10 mouse cellular contexts compared by ENCODE assay signal in genomic region chr7:98141206-98141605, GRCm38 (mm10). TPM values are rescaled to one million over a fixed set of nuclear protein-coding genes. Genes with fewer than 3 reads are reported as not detected.
DNase-seq lines count a peak whose midpoint lies in the region; ATAC-seq and TF ChIP-seq lines count a peak whose summit lies in the region.
"Had no signal": no experiment of that assay in that cellular context is flagged by ENCODE, and none has a peak within 500 bp of the region (broad histone marks: within the 10 kb centered on the region; RNA-seq: fewer than 3 reads in every experiment).

No protein-coding gene starts in this region.

- peak; percentile 63 for DNase-seq in embryonic facial prominence, embryonic 11.5 days (ENCODE audit: low spot score)
- DNase-seq in frontal cortex, postnatal 10 days (ENCODE audit: low spot score in 2 of 2), result no peak
- no peak for DNase-seq in cerebellum, adult 11-12 months

- peaks cover 52% of the 10 kb centered on the region for H3K4me1 ChIP-seq in heart, embryonic 12.5 days (replicated peaks)
- peaks cover 27% of the 10 kb centered on the region for H3K4me1 ChIP-seq in heart, embryonic 11.5 days (ENCODE audit: control insufficient read depth, insufficient read depth, low read length)
- H3K4me1 ChIP-seq in E14TG2a.4 (replicated peaks; ENCODE audit: low read depth, low read length), result peaks cover 40% of the 10 kb centered on the region
- H3K4me1 ChIP-seq in embryonic facial prominence, embryonic 11.5 days (ENCODE audit: control insufficient read depth, insufficient read depth, low read length), result no peaks in the 10 kb centered on the region
- H3K4me1 ChIP-seq in liver, embryonic 16.5 days (ENCODE audit: control insufficient read depth, low read depth, low read length), result peaks cover 14% of the 10 kb centered on the region

- no peaks in the 10 kb centered on the region for H3K9me3 ChIP-seq in heart, embryonic 12.5 days (replicated peaks)
- no peaks in the 10 kb centered on the region for H3K9me3 ChIP-seq in heart, embryonic 11.5 days (replicated peaks; ENCODE audit: control insufficient read depth, low read length)
- H3K9me3 ChIP-seq in E14TG2a.4 (ENCODE audit: low read length), result no peaks in the 10 kb centered on the region
- H3K9me3 ChIP-seq in embryonic facial prominence, embryonic 11.5 days (replicated peaks; ENCODE audit: control insufficient read depth, low read length), result no peaks in the 10 kb centered on the region
- H3K9me3 ChIP-seq in liver, embryonic 16.5 days (replicated peaks; ENCODE audit: control insufficient read depth, low read length), result no peaks in the 10 kb centered on the region
- H3K9me3 ChIP-seq: heart, embryonic 15.5 days had no signal

- WGBS in heart, embryonic 12.5 days, result 60% methylated on average over 3 of the region's 3 CpGs
- WGBS in heart, embryonic 11.5 days (ENCODE audit: insufficient replicate concordance), result 67% methylated on average over 3 of the region's 3 CpGs
- WGBS in embryonic facial prominence, embryonic 11.5 days, result 53% methylated on average over 3 of the region's 3 CpGs
- 82% methylated on average over 3 of the region's 3 CpGs for WGBS in liver, embryonic 16.5 days (ENCODE audit: insufficient replicate concordance)

- H3K9ac ChIP-seq in heart, embryonic 12.5 days, result no peak overlapping the region
- H3K9ac ChIP-seq in heart, embryonic 11.5 days (ENCODE audit: low read depth, low read length), result no peak overlapping the region
- H3K9ac ChIP-seq in embryonic facial prominence, embryonic 11.5 days (replicated peaks; ENCODE audit: low read length), result no peak overlapping the region
- no peak overlapping the region for H3K9ac ChIP-seq in liver, embryonic 16.5 days (ENCODE audit: low read depth, low read length)
- H3K9ac ChIP-seq: heart, embryonic 15.5 days had no signal

- H3K4me3 ChIP-seq in heart, embryonic 12.5 days, result no peak overlapping the region
- no peak overlapping the region for H3K4me3 ChIP-seq in heart, embryonic 11.5 days (ENCODE audit: low read depth, low read length)
- H3K4me3 ChIP-seq in E14TG2a.4 (replicated peaks; ENCODE audit: low read length), result no peak overlapping the region
- H3K4me3 ChIP-seq in embryonic facial prominence, embryonic 11.5 days (ENCODE audit: low read depth, low read length), result no peak overlapping the region
- H3K4me3 ChIP-seq in liver, embryonic 16.5 days (ENCODE audit: low read depth, low read length), result no peak overlapping the region
- H3K4me3 ChIP-seq: heart, embryonic 15.5 days; myocyte had no signal

- H3K4me2 ChIP-seq in heart, embryonic 12.5 days, result no peak overlapping the region
- H3K4me2 ChIP-seq in heart, embryonic 11.5 days, result no peak overlapping the region
- no peak overlapping the region for H3K4me2 ChIP-seq in embryonic facial prominence, embryonic 11.5 days (ENCODE audit: low read depth, low read length)
- no peak overlapping the region for H3K4me2 ChIP-seq in liver, embryonic 16.5 days (ENCODE audit: low read depth, low read length)
- H3K4me2 ChIP-seq: heart, embryonic 15.5 days had no signal

- peak; percentile 25; the same call in 1 of the 2 replicates for ATAC-seq in heart, embryonic 12.5 days (ENCODE audit: insufficient number of reproducible peaks, low FRiP score)
- ATAC-seq in heart, embryonic 11.5 days (replicated peaks; ENCODE audit: insufficient number of reproducible peaks, low FRiP score, low TSS enrichment), result no peak
- no peak for ATAC-seq in embryonic facial prominence, embryonic 11.5 days (replicated peaks; ENCODE audit: insufficient number of reproducible peaks, low FRiP score, low TSS enrichment, low read depth)
- ATAC-seq in liver, embryonic 16.5 days (ENCODE audit: low read depth), result peak; percentile 35; the same call in 1 of the 2 replicates
- no peak for ATAC-seq in inflammation-experienced regulatory T-cells, adult 6 months

- H3K36me3 ChIP-seq in heart, embryonic 12.5 days, result no peaks in the 10 kb centered on the region
- H3K36me3 ChIP-seq in heart, embryonic 11.5 days (ENCODE audit: control insufficient read depth, insufficient read depth, low read length), result no peaks in the 10 kb centered on the region
- peaks cover 12% of the 10 kb centered on the region; the same call in 1 of the 2 replicates for H3K36me3 ChIP-seq in E14TG2a.4 (ENCODE audit: insufficient read depth, low read length)
- H3K36me3 ChIP-seq in embryonic facial prominence, embryonic 11.5 days (replicated peaks; ENCODE audit: control insufficient read depth, insufficient read depth, low read depth, low read length), result no peaks in the 10 kb centered on the region
- H3K36me3 ChIP-seq in liver, embryonic 16.5 days (ENCODE audit: control insufficient read depth, insufficient read depth), result no peaks in the 10 kb centered on the region
- H3K36me3 ChIP-seq: heart, embryonic 15.5 days had no signal

- 0 out of 2 replicates have a peak, but pooled peaks cover 4% of the 10 kb centered on the region for H3K27me3 ChIP-seq in heart, embryonic 12.5 days (replicated peaks)
- no peaks in the 10 kb centered on the region; the same call in 1 of the 2 replicates for H3K27me3 ChIP-seq in heart, embryonic 11.5 days (ENCODE audit: control insufficient read depth, insufficient read depth, low read length)
- H3K27me3 ChIP-seq in E14TG2a.4 (ENCODE audit: insufficient read depth, low read length), result peaks cover 23% of the 10 kb centered on the region
- no peaks in the 10 kb centered on the region for H3K27me3 ChIP-seq in embryonic facial prominence, embryonic 11.5 days (ENCODE audit: control insufficient read depth, insufficient read depth, low read length)
- no peaks in the 10 kb centered on the region for H3K27me3 ChIP-seq in liver, embryonic 16.5 days (ENCODE audit: control insufficient read depth, insufficient read depth, low read depth, low read length)
- H3K27me3 ChIP-seq: heart, embryonic 15.5 days had no signal

- no peak overlapping the region for H3K27ac ChIP-seq in heart, embryonic 12.5 days (ENCODE audit: poor library complexity, severe bottlenecking)
- no peak overlapping the region for H3K27ac ChIP-seq in heart, embryonic 11.5 days (ENCODE audit: low read depth, low read length)
- no peak overlapping the region for H3K27ac ChIP-seq in embryonic facial prominence, embryonic 11.5 days (replicated peaks; ENCODE audit: low read depth, low read length)
- no peak overlapping the region for H3K27ac ChIP-seq in liver, embryonic 16.5 days (ENCODE audit: low read length)

- peak; percentile 51 for TF ChIP-seq CTCF in E14TG2a.4 (conservative IDR thresholded peaks at IDR 0.05; ENCODE audit: low read length)

RNA-seq across cellular contexts. Expression of gene Omp, which starts 4.1 kb away (rescaled TPM):
- polyA plus RNA-seq in heart, embryonic 12.5 days (2016; fragmentation: Nextera tagmentation; extraction: Ambion mirVana), result 0.19 and 0.20 TPM in 2 replicates
- 0.37 and 0.47 TPM in 2 replicates for polyA plus RNA-seq in heart, embryonic 11.5 days (2014; fragmentation: Nextera tagmentation; extraction: Ambion mirVana)
- polyA plus RNA-seq in embryonic facial prominence, embryonic 11.5 days (2014; fragmentation: Nextera tagmentation; extraction: Ambion mirVana), result 0.15 and 0.25 TPM in 2 replicates
- polyA plus RNA-seq in liver, embryonic 16.5 days (2015; fragmentation: Nextera tagmentation; extraction: Ambion mirVana), result 0.53 and 0.76 TPM in 2 replicates
- polyA plus RNA-seq in inflammation-experienced regulatory T-cells, adult 6 months (2017; shearing (Covaris generic)), result not detected

RNA-seq across cellular contexts. Expression of gene Myo7a, which starts 21.9 kb away (rescaled TPM):
- polyA plus RNA-seq in heart, embryonic 12.5 days (2016; fragmentation: Nextera tagmentation; extraction: Ambion mirVana), result 13.6 and 14.4 TPM in 2 replicates
- polyA plus RNA-seq in heart, embryonic 11.5 days (2014; fragmentation: Nextera tagmentation; extraction: Ambion mirVana), result 8.4 and 11.9 TPM in 2 replicates
- 9.7 and 10.7 TPM in 2 replicates for polyA plus RNA-seq in embryonic facial prominence, embryonic 11.5 days (2014; fragmentation: Nextera tagmentation; extraction: Ambion mirVana)
- polyA plus RNA-seq in liver, embryonic 16.5 days (2015; fragmentation: Nextera tagmentation; extraction: Ambion mirVana), result 9.3 and 12.1 TPM in 2 replicates
- 1 to 10 TPM; 1.4 to 2.1 (median 1.7) TPM for polyA plus RNA-seq in inflammation-experienced regulatory T-cells, adult 6 months (2017; shearing (Covaris generic))

RNA-seq across cellular contexts. Expression of gene Capn5, which starts 36.9 kb away (rescaled TPM):
- 7.4 and 8.0 TPM in 2 replicates for polyA plus RNA-seq in heart, embryonic 12.5 days (2016; fragmentation: Nextera tagmentation; extraction: Ambion mirVana)
- 5.8 and 6.4 TPM in 2 replicates for polyA plus RNA-seq in heart, embryonic 11.5 days (2014; fragmentation: Nextera tagmentation; extraction: Ambion mirVana)
- 2.3 and 2.6 TPM in 2 replicates for polyA plus RNA-seq in embryonic facial prominence, embryonic 11.5 days (2014; fragmentation: Nextera tagmentation; extraction: Ambion mirVana)
- polyA plus RNA-seq in liver, embryonic 16.5 days (2015; fragmentation: Nextera tagmentation; extraction: Ambion mirVana), result 13.0 and 14.1 TPM in 2 replicates
- 1 to 10 TPM in 2 of 3 experiments, under 1 TPM in 1; 0.77 to 3.2 (median 2.4) TPM for polyA plus RNA-seq in inflammation-experienced regulatory T-cells, adult 6 months (2017; shearing (Covaris generic))

RNA-seq across cellular contexts. Expression of gene B3gnt6, which starts 58.1 kb away (rescaled TPM):
- 0.10 TPM in 1 of 2 replicates, not detected in the other for polyA plus RNA-seq in heart, embryonic 12.5 days (2016; fragmentation: Nextera tagmentation; extraction: Ambion mirVana)
- 0.21 TPM in 1 of 2 replicates, not detected in the other for polyA plus RNA-seq in heart, embryonic 11.5 days (2014; fragmentation: Nextera tagmentation; extraction: Ambion mirVana)
- not detected in 2 replicates for polyA plus RNA-seq in embryonic facial prominence, embryonic 11.5 days (2014; fragmentation: Nextera tagmentation; extraction: Ambion mirVana)
- polyA plus RNA-seq in liver, embryonic 16.5 days (2015; fragmentation: Nextera tagmentation; extraction: Ambion mirVana), result 0.04 and 0.06 TPM in 2 replicates
- polyA plus RNA-seq in inflammation-experienced regulatory T-cells, adult 6 months (2017; shearing (Covaris generic)), result under 1 TPM in 1 of 3 experiments, not detected in 2; 0.13 TPM
- polyA plus RNA-seq: heart, embryonic 15.5 days had no signal

Comparison
In these comparisons a context has a peak if more than half of its experiments do, and no peak if none do; other contexts are left out.
1. ATAC-seq: peak in heart, embryonic 12.5 days (single experiment) and liver, embryonic 16.5 days (single experiment); none in heart, embryonic 11.5 days (single experiment), embryonic facial prominence, embryonic 11.5 days (single experiment) and inflammation-experienced regulatory T-cells, adult 6 months (single experiment).